1 mouse cellular context compared by ENCODE assay signal in the genomic region with DNA sequence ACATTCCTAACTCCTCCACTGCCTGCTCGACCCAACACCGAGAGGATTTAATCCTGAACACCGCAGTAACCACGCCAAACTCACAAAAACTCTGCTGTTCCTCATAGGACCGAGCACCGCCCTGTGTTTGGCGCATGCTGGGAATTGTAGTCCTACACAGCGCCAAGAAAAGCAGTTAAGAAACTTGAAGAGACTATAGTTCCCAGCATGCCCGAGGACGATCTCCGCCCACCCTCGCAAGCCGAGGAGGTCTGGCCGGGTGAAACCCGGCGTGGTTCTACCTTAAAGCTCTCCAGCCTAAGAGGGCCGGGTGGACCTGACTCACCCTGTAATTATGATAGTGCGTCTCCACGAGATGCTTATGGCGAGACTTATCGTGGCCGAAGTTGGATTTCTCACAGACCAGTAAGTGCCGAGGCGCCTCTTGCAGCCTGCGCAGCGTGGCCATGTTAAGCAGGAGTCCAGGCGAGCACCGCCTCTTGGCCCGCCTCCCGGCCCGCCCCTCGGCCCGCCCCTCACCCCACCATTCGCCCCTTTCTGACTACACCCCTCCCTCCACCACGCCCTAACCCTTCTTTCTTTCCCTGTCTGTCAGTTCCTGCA.
A peak's percentile ranks its signal among the peaks of the same experiment; 100 is the strongest.
TF ChIP-seq lines count a peak whose summit lies in the region.

A gene (minus strand): TSS at position 481 of the 603 bp plus-strand sequence.

TF ChIP-seq in CH12.LX, 34 proteins besides CTCF, POLR2A, EP300 and RAD21 (continued from another document):
- no peak for TF ChIP-seq MEF2A (IDR thresholded peaks at IDR 0.05; ENCODE audit: borderline replicate concordance, low read depth, low read length)
- peak; percentile 75 for TF ChIP-seq MYC (IDR thresholded peaks at IDR 0.05; ENCODE audit: low read depth, low read length)
- TF ChIP-seq BHLHE40 (IDR thresholded peaks at IDR 0.05; ENCODE audit: low read depth, low read length): no peak
- TF ChIP-seq USF1 (IDR thresholded peaks at IDR 0.05; ENCODE audit: low read depth, low read length): no peak
- no peak; the same call in 1 of the 2 replicates for TF ChIP-seq ZMIZ1 (IDR thresholded peaks at IDR 0.05; ENCODE audit: low read depth, low read length)
- no peak; the same call in 1 of the 2 replicates for TF ChIP-seq ZNF384 (IDR thresholded peaks at IDR 0.05; ENCODE audit: low read depth, low read length)
- no peak for TF ChIP-seq IRF4 (IDR thresholded peaks at IDR 0.05; ENCODE audit: low read depth, low read length)
- TF ChIP-seq NRF1 (IDR thresholded peaks at IDR 0.05; ENCODE audit: low read depth, low read length): peak; percentile 61; the same call in 1 of the 2 replicates
- TF ChIP-seq TBP (conservative IDR thresholded peaks at IDR 0.05; ENCODE audit: low read depth, low read length): 0 out of 2 replicates have a peak, but pooled peaks have one; percentile 29
- TF ChIP-seq JUN (IDR thresholded peaks at IDR 0.05; ENCODE audit: insufficient read depth, low read depth, low read length): no peak
- TF ChIP-seq SIN3A (IDR thresholded peaks at IDR 0.05; ENCODE audit: low read length): peak; percentile 88; the same call in 1 of the 2 replicates
- TF ChIP-seq MAX (IDR thresholded peaks at IDR 0.05; ENCODE audit: low read length): peak; percentile 54; the same call in 1 of the 2 replicates
- no peak for TF ChIP-seq SMC3 (IDR thresholded peaks at IDR 0.05; ENCODE audit: low read depth, low read length)
- TF ChIP-seq E2F4 (IDR thresholded peaks at IDR 0.05; ENCODE audit: insufficient replicate concordance, low read depth, low read length): no peak
- peak; percentile 73; the same call in 1 of the 2 replicates for TF ChIP-seq GABPA (IDR thresholded peaks at IDR 0.05; ENCODE audit: insufficient replicate concordance, low read depth, low read length)
- peak; percentile 70 for TF ChIP-seq NELFE (IDR thresholded peaks at IDR 0.05; ENCODE audit: low read depth, low read length)
- peak; percentile 96 for TF ChIP-seq HCFC1 (IDR thresholded peaks at IDR 0.05; ENCODE audit: low read depth, low read length)
